Mouse (Mus musculus): ENCODE data around the gene Ecm1. TPM values are rescaled to one million over a fixed set of nuclear protein-coding genes. Genes with fewer than 3 reads are reported as not detected.

Gene Ecm1
- 10 to 100 TPM; 49.2 to 59.2 TPM for total RNA-seq (2021)

DNA sequence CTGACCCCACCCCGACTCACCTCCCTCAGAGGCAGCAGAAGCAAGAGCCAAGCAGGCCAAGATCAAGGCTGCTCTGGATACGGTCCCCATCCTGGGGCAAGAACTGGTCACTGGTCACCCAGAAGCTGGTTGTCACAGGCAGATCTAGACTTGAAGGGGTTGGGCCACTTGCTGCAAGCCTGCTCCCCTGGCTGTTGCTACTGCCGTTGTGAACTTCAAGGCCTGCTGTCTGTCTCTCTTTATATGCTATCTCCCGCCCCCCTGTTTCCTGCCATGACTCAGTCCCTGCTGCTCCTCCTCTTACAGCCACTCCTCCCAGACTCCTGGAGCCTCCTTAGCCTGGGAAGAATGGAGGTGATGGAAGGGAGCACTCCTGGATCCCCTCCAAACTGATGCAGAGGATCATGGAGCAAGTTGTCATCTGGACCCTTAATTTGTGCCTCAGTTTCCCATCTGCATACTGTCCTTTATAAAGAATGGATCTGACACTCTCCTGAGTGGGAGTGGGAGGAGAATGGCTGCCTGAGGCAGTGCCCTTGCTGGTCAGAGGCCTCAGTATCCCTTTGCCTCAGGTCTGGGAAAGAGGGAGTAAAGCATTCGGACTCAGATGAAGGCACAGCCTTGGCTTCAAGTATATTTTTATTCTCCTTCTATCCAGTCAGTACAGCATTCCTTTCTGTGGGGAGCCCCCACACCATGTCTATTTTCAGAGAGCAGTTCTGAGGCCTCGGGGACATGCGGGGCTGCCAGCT is at the start of gene Ecm1:
TSS of gene Ecm1 (minus strand) at position 217 of the 752 bp plus-strand sequence.
- intact Hi-C loops (cut with DNase I), result no loop called here
- peak; percentile 74 to 76 for DNase-seq

DNA sequence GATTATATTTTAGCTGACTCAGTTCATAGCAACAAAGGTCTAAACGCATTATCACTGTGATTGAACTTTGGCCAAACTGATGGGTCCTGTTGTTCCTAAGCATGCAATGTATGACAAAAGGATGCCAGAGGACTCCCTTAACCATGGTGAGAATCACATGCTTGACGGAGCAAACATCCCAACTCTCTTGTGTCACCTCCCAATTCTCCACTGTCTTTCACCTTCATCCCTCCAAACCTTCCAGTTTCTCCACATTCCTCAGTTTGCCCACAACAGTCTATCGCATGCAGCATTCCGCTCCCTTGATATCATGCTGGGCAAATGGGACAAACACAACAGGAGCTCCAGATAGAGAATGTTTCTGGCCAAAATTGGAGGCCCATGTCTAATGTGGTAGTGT is 46.1 kb upstream of the Ecm1 start:
- DNase-seq, result no peak
- intact Hi-C loops (cut with DNase I), result no loop called here

DNA sequence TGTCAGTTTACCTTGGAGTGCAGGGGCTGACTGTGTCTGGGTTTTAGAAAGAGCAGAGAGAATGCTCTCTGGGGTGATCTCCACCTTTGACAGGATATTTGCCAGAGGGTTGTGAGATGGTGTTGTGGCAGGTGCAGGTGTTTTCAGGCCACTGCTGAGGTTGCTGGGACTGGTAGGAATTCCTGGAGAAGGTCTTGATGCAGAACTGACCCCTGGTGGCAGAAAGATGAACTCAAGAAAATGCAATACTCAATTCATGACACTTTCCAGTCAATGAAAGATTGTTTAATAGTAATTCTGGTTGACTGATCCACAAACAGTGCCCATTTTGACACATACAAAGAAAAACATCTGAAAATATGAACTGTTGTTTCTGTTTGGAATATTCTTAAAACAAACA is 32.6 kb upstream of the Ecm1 start:
- DNase-seq, result peak; percentile 49 to 68
- intact Hi-C loops (cut with DNase I), result loop anchor here (1.0 to 5.0 kb wide), 3 partner anchors 95 to 255 kb away; no protein-coding TSS in a partner anchor

DNA sequence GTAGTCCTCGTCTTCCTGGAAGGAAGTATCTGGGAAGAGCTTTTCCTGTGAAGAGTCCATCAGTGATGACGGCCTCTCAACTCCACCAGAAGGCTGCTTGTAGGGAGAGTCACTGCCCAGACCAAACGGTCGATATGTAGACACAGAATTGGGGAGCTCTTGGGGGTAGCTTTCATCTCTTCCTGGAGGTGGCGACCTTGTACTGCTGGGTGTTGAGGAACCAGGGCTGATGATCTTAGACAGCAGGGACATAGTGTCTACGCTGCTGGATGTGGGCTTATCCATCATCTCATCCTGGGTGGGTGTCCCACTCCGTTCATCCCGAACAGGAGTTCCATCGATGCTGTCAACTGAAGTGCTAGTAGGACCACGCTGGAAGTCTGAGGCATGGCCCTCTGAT is 26.2 kb upstream of the Ecm1 start:
- intact Hi-C loops (cut with DNase I), result no loop called here
- no peak for DNase-seq

DNA sequence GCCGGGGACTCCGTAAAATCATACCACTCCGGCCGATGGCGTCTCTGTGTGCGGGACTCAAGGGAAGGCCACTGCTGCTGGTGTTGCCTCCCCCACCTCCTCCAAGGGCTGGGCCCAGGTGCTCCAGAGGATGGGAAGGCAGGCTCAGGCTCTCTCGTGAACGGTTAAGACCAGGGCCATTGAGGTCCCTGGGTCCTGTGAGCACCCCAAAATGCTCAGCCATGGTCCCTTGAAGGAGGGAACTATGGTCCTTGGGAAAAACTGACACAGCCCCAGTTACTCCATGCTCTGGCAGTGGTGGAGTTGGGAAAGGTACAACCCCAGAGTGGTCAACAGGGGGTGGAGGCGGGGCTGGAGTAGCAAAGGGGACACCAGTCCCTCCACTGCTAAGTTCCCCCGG is 24.4 kb upstream of the Ecm1 start:
- intact Hi-C loops (cut with DNase I), result no loop called here
- no peak for DNase-seq

DNA sequence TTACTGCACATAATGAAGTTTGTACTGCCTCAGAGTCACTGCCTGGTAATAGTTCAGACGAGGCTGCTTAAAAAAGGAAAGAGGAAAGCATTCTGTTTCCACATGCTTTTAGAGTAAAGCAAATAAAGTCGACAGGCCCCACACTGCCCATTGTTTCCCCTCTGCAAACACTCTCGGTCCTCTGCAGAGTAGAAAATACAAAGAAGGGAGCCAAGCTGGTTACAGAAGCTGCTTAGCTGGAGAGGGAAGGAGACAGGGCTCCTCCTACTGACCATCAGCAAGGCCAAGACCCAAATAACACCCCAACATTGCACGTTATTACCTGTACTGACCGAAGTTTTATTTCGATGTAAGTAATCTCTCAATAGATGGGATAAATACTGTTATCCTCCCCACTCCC is 23.6 kb upstream of the Ecm1 start:
- intact Hi-C loops (cut with DNase I), result no loop called here
- DNase-seq, result no peak

DNA sequence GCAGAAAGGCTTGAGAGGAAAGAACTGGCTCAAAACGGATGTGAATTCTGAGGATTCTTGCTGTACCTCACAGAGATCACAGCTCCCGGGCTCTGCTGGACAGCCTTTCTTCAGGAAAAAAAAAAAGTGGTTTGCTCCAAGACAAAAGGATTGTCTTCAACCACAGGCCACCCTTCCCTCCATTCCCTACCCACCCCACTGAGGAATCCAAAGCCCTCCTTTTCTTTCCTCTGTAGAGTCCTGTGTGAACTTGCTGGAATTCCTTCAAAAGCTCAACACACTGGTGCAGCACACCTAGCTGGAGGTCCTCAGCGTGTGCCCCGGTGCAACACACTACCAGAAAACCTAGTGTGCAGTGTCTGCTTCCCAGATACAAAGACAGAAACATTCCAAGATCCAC is 22.4 kb upstream of the Ecm1 start:
- no peak for DNase-seq
- intact Hi-C loops (cut with DNase I), result no loop called here

DNA sequence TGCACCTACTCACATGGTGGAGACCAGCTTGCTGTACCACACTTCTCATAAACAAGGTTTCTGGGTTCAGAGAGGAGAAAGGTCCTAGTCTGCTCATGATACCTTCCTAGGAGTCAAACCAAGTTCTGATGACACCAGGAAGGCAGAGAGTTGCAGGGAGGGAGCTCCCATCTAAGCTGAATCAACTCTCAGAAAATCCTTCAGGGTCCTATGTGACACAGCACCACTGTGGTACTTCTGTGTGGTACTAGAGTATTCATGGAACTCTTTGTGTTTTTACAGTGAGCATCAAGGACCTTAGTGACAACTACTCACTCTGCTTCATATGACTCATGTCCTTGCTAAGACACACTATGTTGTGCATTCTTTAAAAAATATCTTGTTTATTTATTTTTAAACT is 21.3 kb upstream of the Ecm1 start:
- intact Hi-C loops (cut with DNase I), result no loop called here
- DNase-seq, result no peak

DNA sequence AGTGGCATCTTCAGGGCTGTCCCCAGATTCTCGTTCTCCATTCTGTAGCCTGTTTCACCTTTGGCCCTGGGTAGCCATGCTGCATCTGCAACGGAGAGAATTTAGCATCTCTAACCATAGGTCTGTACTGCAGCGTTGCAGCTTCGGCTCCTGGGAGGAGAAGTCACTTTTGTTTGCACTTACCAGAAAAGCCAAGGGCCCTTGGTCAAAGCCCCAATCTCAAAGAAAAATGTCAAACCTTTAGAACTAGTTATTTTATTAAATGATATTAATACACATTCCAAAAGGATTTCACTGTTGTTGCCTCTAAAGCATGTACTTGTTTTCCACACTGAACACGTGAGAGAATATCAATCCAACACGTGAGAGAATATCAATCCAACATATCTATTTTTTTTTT is 20.7 kb upstream of the Ecm1 start, which contains the start of gene Tars2:
TSS of gene Tars2 (minus strand) at position 101 of the 400 bp plus-strand sequence.
- intact Hi-C loops (cut with DNase I), result no loop called here
- no peak for DNase-seq

DNA sequence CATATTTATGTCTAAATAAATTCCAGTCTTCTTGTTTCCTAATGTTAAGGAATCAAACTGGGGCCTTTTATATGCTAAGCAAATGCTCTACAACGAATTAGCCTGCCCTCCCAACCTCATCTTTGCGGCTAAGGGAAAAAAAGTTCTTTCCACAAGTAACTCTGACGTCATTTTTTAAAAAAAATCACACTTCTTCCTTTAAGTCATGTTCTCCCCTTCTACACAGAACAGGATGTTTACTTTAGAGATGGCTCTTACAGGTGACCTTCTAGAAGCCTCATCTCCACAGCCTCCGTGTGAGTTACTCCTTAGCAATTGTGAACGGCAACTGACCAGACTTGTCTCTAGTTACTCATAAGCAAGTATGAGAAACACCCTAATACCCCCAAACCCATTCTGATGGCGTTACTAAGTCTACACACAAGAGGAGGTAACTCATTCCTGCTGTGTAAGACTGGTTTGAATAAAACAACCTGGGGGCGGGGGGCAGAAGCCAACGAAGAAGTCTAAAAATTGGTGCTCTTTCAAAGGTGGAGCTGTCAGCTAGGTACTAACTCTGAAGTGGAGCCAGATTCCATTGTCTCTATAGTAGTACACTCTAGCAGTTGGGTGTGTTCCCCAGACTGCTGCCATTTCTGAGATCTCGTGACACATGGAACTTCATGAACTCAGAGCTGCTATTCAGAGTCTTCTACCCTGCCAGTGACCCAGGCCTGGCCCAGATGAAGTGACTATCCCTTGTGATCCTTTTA is 19.3 kb upstream of the Ecm1 start:
- intact Hi-C loops (cut with DNase I), result no loop called here

DNA sequence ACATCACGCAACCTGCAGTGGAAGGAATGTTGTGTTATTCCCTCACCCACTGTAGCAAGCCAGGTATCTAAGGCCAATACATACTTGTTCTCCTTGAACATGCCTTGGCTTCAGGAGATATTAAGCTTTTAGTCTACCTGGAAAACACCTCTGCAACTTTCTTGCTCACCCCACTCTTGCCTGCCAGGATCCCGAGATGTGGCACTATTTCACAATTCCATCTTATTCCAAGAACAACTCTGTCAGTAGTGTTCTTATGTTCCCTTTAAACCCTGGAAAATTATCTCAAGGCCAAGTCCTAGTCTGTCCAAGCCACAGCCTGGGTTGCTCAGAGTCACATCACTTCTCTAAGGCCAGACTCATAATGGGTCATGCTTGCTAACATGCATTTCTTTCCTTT is 17.4 kb upstream of the Ecm1 start:
- DNase-seq, result no peak
- intact Hi-C loops (cut with DNase I), result no loop called here

More for the DNA sequence above, 19.3 kb upstream of the Ecm1 start:
- no peak for DNase-seq

DNA sequence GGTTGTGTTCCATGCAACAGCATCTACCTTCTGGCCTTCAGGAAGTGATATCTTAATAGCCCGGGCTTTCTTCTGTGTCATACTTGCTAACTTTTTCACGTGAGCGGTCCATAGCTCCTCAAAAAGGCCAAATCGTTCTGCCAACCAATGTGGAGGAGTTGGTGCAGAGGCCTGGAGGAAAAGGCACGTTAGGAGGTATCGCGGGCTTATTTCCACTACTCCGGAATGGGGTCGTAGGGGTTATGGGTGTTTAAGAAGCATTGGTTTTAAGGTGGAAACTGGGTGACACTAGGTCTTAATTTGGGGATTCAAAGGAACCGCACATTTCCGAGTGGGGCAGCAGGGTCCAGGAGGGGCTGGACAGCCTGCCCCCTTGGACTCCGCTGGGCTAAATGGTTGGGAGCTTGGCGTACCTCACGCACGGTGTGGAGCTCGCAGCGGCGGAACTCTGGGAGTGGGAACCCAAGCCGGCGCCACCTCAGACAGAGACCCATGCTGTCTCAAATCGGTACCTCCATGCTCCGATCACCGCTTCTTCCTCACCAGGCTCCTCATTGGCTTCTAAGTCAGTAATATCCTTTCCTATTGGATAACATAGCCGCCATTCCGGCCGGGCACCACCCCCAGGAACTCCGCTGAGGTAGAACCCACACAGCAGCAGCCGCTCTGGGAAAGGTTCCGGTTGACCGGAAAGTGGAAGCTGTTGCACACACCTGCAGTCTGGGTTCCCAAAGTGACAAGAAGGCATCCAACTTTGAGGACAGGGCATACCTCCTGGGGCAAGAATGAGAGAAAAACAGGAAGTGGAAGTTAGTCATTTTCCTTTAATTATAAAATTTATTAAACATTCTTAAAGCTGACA is 15.2 kb upstream of the Ecm1 start:
- peak; percentile 96 for DNase-seq
- intact Hi-C loops (cut with DNase I), result no loop called here

DNA sequence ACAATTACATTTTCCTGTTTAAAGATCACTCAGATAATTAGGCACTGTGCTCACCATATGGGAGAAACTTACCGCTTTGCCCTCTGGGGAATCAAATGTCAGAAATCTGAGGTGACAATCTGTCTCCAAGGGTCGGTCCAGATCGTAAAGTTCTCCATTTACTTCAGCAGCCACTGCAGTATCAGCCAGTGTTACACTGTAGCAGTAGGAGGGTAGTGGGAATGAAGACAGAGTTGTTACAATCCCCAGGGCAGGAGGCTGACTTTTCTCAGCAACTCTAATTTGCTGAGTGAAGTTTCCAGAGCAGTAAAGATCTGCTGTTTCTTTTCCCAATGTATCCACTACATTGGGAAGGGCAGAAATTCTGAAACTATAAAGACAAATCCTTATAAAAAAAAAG is 13.6 kb upstream of the Ecm1 start:
- intact Hi-C loops (cut with DNase I), result no loop called here
- no peak for DNase-seq

DNA sequence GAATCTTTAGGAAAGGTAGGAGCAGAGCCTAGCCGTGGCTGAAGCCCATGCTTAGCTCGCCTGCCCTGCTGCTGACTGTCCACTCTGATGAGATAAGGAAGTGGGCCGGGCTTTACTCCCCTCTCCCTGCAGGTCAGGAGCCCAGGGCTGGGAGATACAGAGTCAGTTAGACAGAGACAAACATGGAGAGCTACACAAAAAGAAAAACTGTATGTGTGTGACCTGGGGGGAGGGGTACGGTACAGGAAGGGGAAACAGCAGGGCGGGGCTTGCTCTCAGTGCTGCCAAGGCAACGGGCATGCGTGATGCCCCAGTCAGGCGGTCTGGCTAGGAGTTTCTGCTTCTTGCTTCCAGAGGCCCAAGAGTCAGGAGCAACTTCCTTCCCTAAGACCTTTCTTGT is 1.0 kb upstream of the Ecm1 start:
- peak; percentile 71 to 77 for DNase-seq
- intact Hi-C loops (cut with DNase I), result no loop called here

DNA sequence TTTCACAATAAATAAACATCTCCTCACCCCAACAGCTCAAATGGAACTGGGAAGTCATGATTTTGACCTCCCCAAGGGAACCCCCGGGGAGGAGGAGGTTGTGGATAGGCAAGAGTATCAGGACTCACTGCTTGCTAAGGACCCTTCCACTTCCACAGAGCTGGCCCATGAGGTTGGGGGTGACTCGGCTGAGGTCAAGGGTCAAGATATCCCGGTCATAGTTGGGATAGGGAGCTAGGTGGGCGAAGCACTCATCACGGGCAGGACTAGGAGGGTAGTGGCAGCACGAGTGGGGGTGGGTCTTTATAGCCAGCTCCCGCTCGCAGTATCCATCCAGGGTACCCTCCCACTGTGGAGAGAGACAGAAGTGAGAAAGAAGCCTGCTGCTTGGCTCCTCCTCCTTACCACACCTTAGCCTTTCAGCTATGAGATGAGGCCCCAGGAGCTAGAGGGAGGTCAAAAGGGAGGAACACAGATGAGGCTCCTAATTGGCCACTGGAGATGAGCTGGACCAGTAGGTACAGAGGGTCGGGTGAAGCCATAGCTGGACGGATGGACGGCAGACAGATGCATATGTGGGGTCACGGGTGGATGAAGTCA is 4.2 kb downstream of the Ecm1 start:
- intact Hi-C loops (cut with DNase I), result no loop called here
- no peak for DNase-seq

DNA sequence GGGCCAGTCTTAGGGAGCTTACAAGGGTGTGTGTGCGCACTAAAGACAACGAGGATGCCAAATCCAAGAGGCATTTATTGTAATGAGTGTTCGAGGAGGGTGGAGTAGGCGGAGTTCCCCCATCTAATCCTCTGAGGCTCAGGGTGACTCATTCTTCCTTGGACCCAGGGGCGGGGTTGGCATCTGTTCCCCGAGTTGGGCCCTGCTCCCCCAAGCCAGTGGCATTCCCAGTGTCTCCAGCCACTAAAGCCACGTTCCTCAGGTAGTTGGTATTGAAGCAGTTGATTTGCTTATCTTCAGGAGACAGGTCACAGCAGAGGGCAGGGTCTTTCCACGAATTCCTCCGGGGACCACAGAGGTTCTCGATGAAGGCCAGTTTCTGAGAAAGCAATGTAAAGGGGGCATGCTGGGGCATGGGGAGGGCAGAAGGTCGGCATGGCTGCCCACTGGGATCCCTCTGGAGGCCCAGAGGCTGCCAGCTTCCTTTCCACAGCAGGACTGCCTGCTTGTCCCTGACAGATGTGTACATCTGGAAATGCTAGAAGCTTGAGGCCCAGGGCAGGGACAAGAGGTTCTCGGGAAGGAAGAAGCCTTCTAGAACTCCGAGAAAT is 5.2 kb downstream of the Ecm1 start:
- intact Hi-C loops (cut with DNase I), result loop anchor here (5.0 kb wide), 1 partner anchor 47 kb away; the partner anchor contains the start of gene Adamtsl4
- peak; percentile 41 for DNase-seq

DNA sequence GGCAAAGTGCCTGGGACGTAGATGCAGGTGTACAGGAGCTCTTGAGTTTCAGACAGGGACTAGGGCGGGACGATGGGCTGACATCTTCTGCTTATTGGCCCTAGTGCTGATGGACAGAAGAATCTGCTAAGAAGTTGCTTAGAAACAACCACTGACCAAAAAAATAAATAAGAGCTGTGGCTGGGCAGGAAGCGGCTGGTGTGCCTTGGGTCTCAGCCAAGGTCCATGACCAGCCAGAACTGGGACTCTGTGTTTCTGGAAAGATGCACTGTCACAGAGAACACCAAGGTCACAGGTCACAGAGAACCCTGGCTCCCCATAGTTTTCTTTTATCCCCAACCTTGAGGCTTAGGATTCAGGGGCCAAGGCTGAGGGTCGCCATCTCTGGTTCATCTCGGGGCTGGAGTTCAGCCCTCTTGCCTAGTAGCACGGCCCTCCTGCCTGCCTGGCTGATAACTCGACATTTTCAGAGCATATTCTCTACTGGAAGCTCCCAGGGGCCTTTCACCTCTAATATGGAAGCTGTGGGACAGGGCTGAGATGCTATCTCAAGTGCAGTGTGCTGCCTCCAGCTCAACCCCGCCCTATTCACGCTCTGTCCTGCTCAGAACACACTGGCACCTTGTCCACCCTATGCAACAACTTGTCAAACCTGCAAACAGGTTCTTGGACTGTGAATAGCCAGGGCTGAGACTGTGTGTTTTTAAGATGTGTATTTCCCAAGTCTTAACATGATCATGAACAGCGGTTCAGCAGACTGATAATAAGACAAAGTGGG is 6.4 kb downstream of the Ecm1 start:
- DNase-seq, result peak; percentile 45 to 56
- intact Hi-C loops (cut with DNase I), result loop anchor here (5.0 kb wide), 1 partner anchor 46 kb away; the partner anchor contains the start of gene Adamtsl4

DNA sequence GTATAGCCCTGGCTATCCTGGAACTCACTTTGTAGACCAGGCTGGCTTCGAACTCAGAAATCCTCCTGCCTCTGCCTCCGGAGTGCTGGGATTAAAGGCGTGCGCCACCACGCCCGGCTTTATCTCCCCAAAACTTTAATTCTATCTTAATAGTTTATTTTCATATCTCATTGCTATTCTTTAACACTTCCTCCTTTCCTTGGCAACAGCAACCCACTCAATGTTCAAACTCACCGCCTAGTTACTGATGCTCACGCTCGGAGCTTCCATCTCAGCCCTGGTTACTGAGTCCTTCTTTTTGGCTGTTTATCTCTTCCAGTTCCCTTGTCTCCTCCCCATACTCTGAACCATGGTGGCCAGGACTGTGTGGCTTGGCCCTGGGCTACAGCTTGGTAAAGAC is 7.1 kb downstream of the Ecm1 start:
- DNase-seq, result no peak
- intact Hi-C loops (cut with DNase I), result loop anchor here (5.0 kb wide), 1 partner anchor 45 kb away; the partner anchor contains the start of gene Adamtsl4

DNA sequence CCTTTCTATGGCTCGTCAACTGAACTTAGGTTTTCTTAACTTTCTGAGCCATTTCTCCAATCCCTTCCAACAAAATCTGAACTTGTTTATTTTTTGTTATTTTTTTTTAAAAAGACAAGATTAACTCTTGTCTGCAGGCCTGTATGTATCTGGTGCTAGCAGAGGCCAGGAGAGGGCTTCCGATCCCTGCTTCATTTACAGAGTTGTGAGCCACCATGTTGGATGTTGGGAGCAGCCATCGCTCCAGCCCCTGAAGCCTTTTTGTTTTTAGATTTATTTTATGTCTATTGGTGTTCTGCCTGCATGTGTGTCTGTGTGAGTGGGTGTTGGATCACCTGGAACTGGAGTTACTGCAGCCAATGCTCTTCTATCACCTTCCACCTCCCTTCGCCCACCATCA is 7.6 kb downstream of the Ecm1 start:
- no peak for DNase-seq
- intact Hi-C loops (cut with DNase I), result loop anchor here (5.0 kb wide), 1 partner anchor 45 kb away; the partner anchor contains the start of gene Adamtsl4

Measured in heart, postnatal 10 days (tissue).